Mouse (Mus musculus) heart, embryonic 13.5 days (tissue): ENCODE measurements around the gene Naa38. TPM values are rescaled to one million over a fixed set of nuclear protein-coding genes. Genes with fewer than 3 reads are reported as not detected.

Experiments
- ATAC-seq: fragments of 200-750 bp; cut with Nextera tagmentation; 2 replicates; pipeline ENCODE4 v1.8.0; 2017; ENCODE audit warnings: moderate TSS enrichment; ENCODE audit not compliant: insufficient number of reproducible peaks, low FRiP score, low TSS enrichment; ENCODE audit errors: extremely low read depth
- H3K27ac ChIP-seq: fragments of 300-500 bp; sonication (generic); replicated peaks from 2 replicates; pipeline ENCODE4 v1.5.1; 2015; ENCODE audit warnings: moderate library complexity, mild to moderate bottlenecking, inconsistent platforms
- H3K27me3 ChIP-seq: fragments of 300-500 bp; sonication (generic); replicated peaks from 2 replicates; pipeline ENCODE4 v1.6.1; 2015; ENCODE audit warnings: mild to moderate bottlenecking, inconsistent platforms
- H3K36me3 ChIP-seq: fragments of 300-500 bp; sonication (generic); 2 replicates; pipeline ENCODE4 v1.6.1; 2015; ENCODE audit warnings: mild to moderate bottlenecking, inconsistent platforms
- H3K4me1 ChIP-seq: fragments of 300-500 bp; sonication (generic); 2 replicates; pipeline ENCODE4 v1.6.1; 2015; ENCODE audit warnings: inconsistent platforms
- H3K4me2 ChIP-seq: fragments of 300-500 bp; sonication (generic); 2 replicates; pipeline ENCODE4 v1.6.1; 2015; ENCODE audit warnings: inconsistent platforms, mild to moderate bottlenecking, moderate library complexity
- H3K4me3 ChIP-seq: fragments of 300-500 bp; sonication (generic); 2 replicates; pipeline ENCODE4 v1.5.1; 2015; ENCODE audit warnings: moderate library complexity, mild to moderate bottlenecking, inconsistent platforms
- H3K9ac ChIP-seq: fragments of 300-500 bp; sonication (generic); 2 replicates; pipeline ENCODE4 v1.6.1; 2015; ENCODE audit warnings: inconsistent platforms, mild to moderate bottlenecking, moderate library complexity
- H3K9me3 ChIP-seq: fragments of 300-500 bp; sonication (generic); 2 replicates; pipeline ENCODE4 v1.6.1; 2016; ENCODE audit warnings: inconsistent platforms
- WGBS: fragments of 180-500 bp; shearing (Covaris S2); methylation state at CpG from one replicate; pipeline ENCODE4 v1.1.7; 2015; ENCODE audit warnings: mixed read lengths; 5-methylcytosine and 5-hydroxymethylcytosine counted together
- polyA plus RNA-seq: library from polyadenylated mRNA; unstranded; fragments of >200 nt; fragmentation: Nextera tagmentation; extraction: Ambion mirVana; gene quantifications from 2 replicates; pipeline ENCODE4 v1.2.1, GENCODE M21; 2015

The Naa38 gene
- polyA plus RNA-seq, 1 experiment from 2014 or later: 135 TPM

DNA sequence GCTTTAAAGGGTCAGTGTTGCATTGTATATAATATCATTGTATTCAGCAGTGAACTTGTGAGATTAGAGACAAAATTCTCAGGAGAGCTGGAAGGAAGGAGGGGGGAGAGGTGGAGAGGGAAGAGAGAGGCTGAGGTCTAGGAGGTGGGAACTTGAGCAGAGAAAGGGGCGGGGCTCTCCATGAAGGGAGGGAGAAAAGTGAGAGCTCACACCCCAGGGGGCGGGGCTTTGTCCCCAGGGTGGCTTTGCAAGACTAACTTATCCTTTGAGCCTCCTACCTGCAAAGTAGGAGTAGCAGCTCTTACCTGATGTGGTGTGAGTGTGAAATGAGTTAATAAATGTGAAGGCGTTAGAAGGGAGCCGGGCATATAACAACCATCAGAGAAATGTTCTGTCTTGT lies 33.5 kb downstream of the Naa38 start:
- no peak overlapping the region for H3K4me2 ChIP-seq
- H3K9ac ChIP-seq: no peak overlapping the region
- no peak for ATAC-seq
- no peaks in the 10 kb centered on the region for H3K9me3 ChIP-seq
- 24% methylated on average over 4 of the region's 4 CpGs for WGBS
- H3K27ac ChIP-seq: no peak overlapping the region
- peaks cover 11% of the 10 kb centered on the region; the same call in 1 of the 2 replicates for H3K27me3 ChIP-seq
- H3K4me3 ChIP-seq: no peak overlapping the region
- no peaks in the 10 kb centered on the region for H3K36me3 ChIP-seq
- H3K4me1 ChIP-seq: peaks cover 12% of the 10 kb centered on the region

DNA sequence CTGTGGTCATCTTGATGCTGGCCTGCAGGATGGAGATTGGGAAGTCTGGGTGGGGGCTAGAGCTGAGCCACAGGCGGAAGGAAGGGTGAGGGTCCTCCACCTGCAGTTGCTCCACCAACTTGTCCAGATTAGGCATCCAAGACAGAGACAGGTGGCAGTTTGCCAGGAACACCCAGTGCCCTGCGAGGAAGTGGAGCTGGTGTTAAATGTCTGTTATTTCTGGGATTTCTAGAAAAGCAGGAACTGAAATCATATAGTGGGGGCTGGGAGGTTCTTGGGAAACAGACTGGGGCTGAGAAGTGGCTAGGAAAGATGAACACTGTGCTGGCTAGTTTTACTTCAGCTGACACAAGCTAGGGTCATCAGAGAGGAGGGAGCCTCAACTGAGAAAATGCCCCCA lies 34.0 kb downstream of the Naa38 start:
- Histone ChIP-seq H3K4me2 (no peak overlapping the region), H3K9ac (peak overlapping the region; percentile 38; the same call in 1 of the 2 replicates), H3K36me3 (no peaks in the 10 kb centered on the region), H3K27ac (no peak overlapping the region), H3K4me1 (peaks cover 12% of the 10 kb centered on the region), H3K4me3 (no peak overlapping the region), H3K9me3 (no peaks in the 10 kb centered on the region), H3K27me3 (peaks cover 6% of the 10 kb centered on the region; the same call in 1 of the 2 replicates)
- no peak for ATAC-seq
- 21% methylated on average over 2 of the region's 2 CpGs for WGBS

GRCm38 (mm10) chr11:69430631-69431030 lies 35.3 kb downstream of the Naa38 start:
- Histone ChIP-seq H3K27ac (no peak overlapping the region), H3K36me3 (no peaks in the 10 kb centered on the region)

GRCm38 (mm10) chr11:69431829-69432639 lies 36.7 kb downstream of the Naa38 start:
- Histone ChIP-seq H3K27me3 (peaks cover 15% of the 10 kb centered on the region; the same call in 1 of the 2 replicates), H3K4me3 (no peak overlapping the region), H3K4me2 (peak overlapping the region; percentile 30; the same call in 1 of the 2 replicates), H3K9me3 (no peaks in the 10 kb centered on the region), H3K9ac (no peak overlapping the region), H3K4me1 (peaks cover 12% of the 10 kb centered on the region), H3K27ac (no peak overlapping the region), H3K36me3 (no peaks in the 10 kb centered on the region)
- ATAC-seq: no peak
- WGBS: 34% methylated on average over 11 of the region's 11 CpGs

More at GRCm38 (mm10) chr11:69430631-69431030, 35.3 kb downstream of the Naa38 start:
- Histone ChIP-seq H3K4me1 (peaks cover 12% of the 10 kb centered on the region), H3K27me3 (peaks cover 6% of the 10 kb centered on the region; the same call in 1 of the 2 replicates), H3K4me2 (no peak overlapping the region), H3K9me3 (no peaks in the 10 kb centered on the region), H3K4me3 (no peak overlapping the region), H3K9ac (no peak overlapping the region)
- no peak for ATAC-seq
- 80% methylated on average over 15 of the region's 15 CpGs for WGBS

DNA sequence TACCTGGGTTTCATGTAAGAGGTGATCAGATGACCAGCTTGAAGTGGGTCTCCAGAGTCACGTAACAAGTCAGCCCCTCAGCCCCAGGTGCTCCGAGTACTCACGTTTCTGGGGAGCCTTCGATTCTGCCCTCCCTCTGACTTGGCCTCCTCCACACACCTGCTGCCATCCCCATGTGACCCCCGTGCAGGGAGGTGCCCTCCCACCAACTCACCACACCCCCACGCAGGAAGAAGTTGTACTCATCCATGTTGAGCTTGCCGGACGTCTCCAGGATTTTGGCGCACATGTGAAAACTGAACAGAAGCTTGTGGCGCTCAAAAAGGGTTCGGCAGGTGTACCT lies 37.3 kb downstream of the Naa38 start:
- WGBS: 68% methylated on average over 11 of the region's 11 CpGs

GRCm38 (mm10) chr11:69433189-69433588 lies 37.9 kb downstream of the Naa38 start:
- Histone ChIP-seq H3K9ac (no peak overlapping the region), H3K4me3 (no peak overlapping the region), H3K36me3 (no peaks in the 10 kb centered on the region), H3K9me3 (no peaks in the 10 kb centered on the region), H3K4me2 (no peak overlapping the region), H3K27me3 (peaks cover 18% of the 10 kb centered on the region; the same call in 1 of the 2 replicates), H3K4me1 (peaks cover 12% of the 10 kb centered on the region), H3K27ac (no peak overlapping the region)
- 51% methylated on average over 6 of the region's 6 CpGs for WGBS
- ATAC-seq: no peak

More for the DNA sequence above, 37.3 kb downstream of the Naa38 start:
- no peaks in the 10 kb centered on the region for H3K36me3 ChIP-seq
- no peak overlapping the region for H3K4me2 ChIP-seq
- H3K9ac ChIP-seq: no peak overlapping the region
- H3K27ac ChIP-seq: no peak overlapping the region
- no peaks in the 10 kb centered on the region for H3K9me3 ChIP-seq
- H3K4me1 ChIP-seq: peaks cover 12% of the 10 kb centered on the region
- ATAC-seq: no peak
- peaks cover 18% of the 10 kb centered on the region; the same call in 1 of the 2 replicates for H3K27me3 ChIP-seq
- H3K4me3 ChIP-seq: no peak overlapping the region

GRCm38 (mm10) chr11:69437291-69437690 lies 42.0 kb downstream of the Naa38 start:
- 34% methylated on average over 3 of the region's 3 CpGs for WGBS
- Histone ChIP-seq H3K9ac (no peak overlapping the region), H3K27ac (no peak overlapping the region), H3K36me3 (no peaks in the 10 kb centered on the region), H3K9me3 (no peaks in the 10 kb centered on the region), H3K4me2 (no peak overlapping the region), H3K4me3 (no peak overlapping the region), H3K27me3 (peaks cover 21% of the 10 kb centered on the region; the same call in 1 of the 2 replicates), H3K4me1 (peaks cover 6% of the 10 kb centered on the region)
- no peak for ATAC-seq

- no peak for ATAC-seq
- H3K4me1 ChIP-seq: peaks cover 11% of the 10 kb centered on the region
- H3K27ac ChIP-seq: no peak overlapping the region
- H3K4me3 ChIP-seq: no peak overlapping the region
- H3K36me3 ChIP-seq: no peaks in the 10 kb centered on the region
- peaks cover 14% of the 10 kb centered on the region for H3K27me3 ChIP-seq
- H3K9ac ChIP-seq: no peak overlapping the region
- 30% methylated on average over 5 of the region's 5 CpGs for WGBS
- peaks cover 3% of the 10 kb centered on the region; the same call in 1 of the 2 replicates for H3K9me3 ChIP-seq
- no peak overlapping the region for H3K4me2 ChIP-seq
These were observed 48.0 kb downstream of the Naa38 start for GRCm38 (mm10) chr11:69443328-69443727.

Other genes with a start within 250 kb of the Naa38 start
- gene Alox12b, start 238.5 kb upstream of the Naa38 start, polyA plus RNA-seq: not detected in 2 replicates
- 1.1 and 1.5 TPM in 2 replicates for gene Alox8, start 197.6 kb upstream of the Naa38 start, polyA plus RNA-seq
- gene Gucy2e, start 158.5 kb upstream of the Naa38 start, polyA plus RNA-seq: 0.06 and 0.12 TPM in 2 replicates
- gene Cntrob, start 71.7 kb upstream of the Naa38 start, polyA plus RNA-seq: 13.7 and 15.3 TPM in 2 replicates
- 173 and 201 TPM in 2 replicates for gene Trappc1, start 71.5 kb upstream of the Naa38 start, polyA plus RNA-seq
- 0.48 and 0.85 TPM in 2 replicates for gene Kcnab3, start 69.2 kb upstream of the Naa38 start, polyA plus RNA-seq
- 6.2 and 8.3 TPM in 2 replicates for gene Rnf227, start 55.0 kb upstream of the Naa38 start, polyA plus RNA-seq
- 18.0 and 18.8 TPM in 2 replicates for gene Chd3, start 26.1 kb upstream of the Naa38 start, polyA plus RNA-seq
- 21.2 and 21.5 TPM in 2 replicates for gene Cyb5d1, start 144 bp downstream of the Naa38 start, polyA plus RNA-seq
- gene Tmem88, start 2.7 kb downstream of the Naa38 start, polyA plus RNA-seq: 40.0 and 40.5 TPM in 2 replicates
- gene Kdm6b, start 18.2 kb downstream of the Naa38 start, polyA plus RNA-seq: 20.9 and 21.6 TPM in 2 replicates
- gene Dnah2, start 153.6 kb downstream of the Naa38 start, polyA plus RNA-seq: 0.07 and 0.28 TPM in 2 replicates
- 56.2 and 59.9 TPM in 2 replicates for gene Efnb3, start 164.7 kb downstream of the Naa38 start, polyA plus RNA-seq
- 16.8 TPM in 2 replicates for gene Wrap53, start 184.8 kb downstream of the Naa38 start, polyA plus RNA-seq
- 82.6 and 86.5 TPM in 2 replicates for gene Trp53, start 184.9 kb downstream of the Naa38 start, polyA plus RNA-seq
- gene Atp1b2, start 210.5 kb downstream of the Naa38 start, polyA plus RNA-seq: 24.5 and 25.0 TPM in 2 replicates
- 0.23 and 1.7 TPM in 2 replicates for gene Shbg, start 222.4 kb downstream of the Naa38 start, polyA plus RNA-seq
- 17.5 and 18.1 TPM in 2 replicates for gene Sat2, start 226.5 kb downstream of the Naa38 start, polyA plus RNA-seq
- 22.1 and 25.6 TPM in 2 replicates for gene Fxr2, start 237.5 kb downstream of the Naa38 start, polyA plus RNA-seq